Mouse (Mus musculus): ENCODE measurements around the gene Bdp1. TPM values are rescaled to one million over a fixed set of nuclear protein-coding genes. Genes with fewer than 3 reads are reported as not detected.
"Not testable (repeated sequence)": the region's sequence is repeated elsewhere in the genome, so short reads cannot be mapped to it uniquely, and the experiment has no call there.

Bdp1 gene
- polyA plus RNA-seq, 1 experiment from 2014 or later, result 34.5 TPM

DNA sequence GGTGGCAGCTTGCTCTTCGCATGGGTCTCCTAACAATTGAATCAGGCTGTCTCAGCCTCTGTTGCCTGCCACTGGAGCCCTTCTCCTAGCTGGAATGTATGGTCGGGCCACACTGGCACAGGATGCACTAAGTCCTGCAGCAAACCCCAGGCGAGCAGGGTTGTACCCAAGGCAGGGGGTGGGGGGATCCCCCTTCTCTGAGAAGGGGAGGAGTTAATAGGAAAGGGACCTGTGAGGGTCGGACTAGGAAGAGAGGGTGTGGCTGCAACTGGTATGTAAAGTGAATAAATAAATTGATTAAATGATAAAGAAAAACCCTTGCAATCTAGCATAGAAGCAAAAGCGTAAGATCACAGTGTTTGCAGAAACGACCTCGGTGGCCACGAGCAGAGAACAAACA lies 32.4 kb downstream of the Bdp1 start:
- H3K4me3 ChIP-seq, result no peak overlapping the region
- H3K27ac ChIP-seq, result no peak overlapping the region
- ATAC-seq, result no peak
- no peaks in the 10 kb centered on the region for H3K27me3 ChIP-seq
- H3K4me1 ChIP-seq, result no peaks in the 10 kb centered on the region
- peaks cover 76% of the 10 kb centered on the region for H3K36me3 ChIP-seq (ENCODE audit: poor library complexity, severe bottlenecking)
- H3K9ac ChIP-seq, result no peak overlapping the region
- no peak overlapping the region for H3K4me2 ChIP-seq
- WGBS, result 90% methylated on average over 8 of the region's 8 CpGs
- H3K9me3 ChIP-seq (replicated peaks), result no peaks in the 10 kb centered on the region

DNA sequence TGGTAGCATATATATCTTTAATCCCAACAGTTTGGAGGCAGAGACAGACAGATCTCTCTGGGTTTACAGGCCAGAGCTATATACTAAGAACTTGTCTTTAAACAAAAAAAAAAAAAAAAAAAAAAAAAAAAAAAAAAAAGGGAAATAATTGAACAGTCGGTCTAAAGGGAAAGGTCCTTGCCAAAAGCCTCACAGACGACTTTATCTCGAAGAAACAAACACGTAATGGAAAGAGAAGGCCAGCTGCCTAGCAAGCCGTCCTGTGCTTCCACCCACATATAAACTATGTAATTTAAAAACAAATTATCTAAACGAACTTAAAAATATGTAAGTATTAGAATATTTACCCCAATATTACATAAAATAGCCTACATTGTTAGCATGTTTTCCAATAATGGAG lies 36.0 kb downstream of the Bdp1 start:
- 87% methylated on average over 6 of the region's 6 CpGs for WGBS
- no peak for ATAC-seq
- no peak overlapping the region for H3K27ac ChIP-seq
- H3K9ac ChIP-seq, result no peak overlapping the region
- H3K4me2 ChIP-seq, result no peak overlapping the region
- H3K4me3 ChIP-seq, result no peak overlapping the region
- no peaks in the 10 kb centered on the region for H3K4me1 ChIP-seq
- no peaks in the 10 kb centered on the region for H3K9me3 ChIP-seq (replicated peaks)
- peaks cover 72% of the 10 kb centered on the region for H3K36me3 ChIP-seq (ENCODE audit: poor library complexity, severe bottlenecking)
- no peaks in the 10 kb centered on the region for H3K27me3 ChIP-seq

DNA sequence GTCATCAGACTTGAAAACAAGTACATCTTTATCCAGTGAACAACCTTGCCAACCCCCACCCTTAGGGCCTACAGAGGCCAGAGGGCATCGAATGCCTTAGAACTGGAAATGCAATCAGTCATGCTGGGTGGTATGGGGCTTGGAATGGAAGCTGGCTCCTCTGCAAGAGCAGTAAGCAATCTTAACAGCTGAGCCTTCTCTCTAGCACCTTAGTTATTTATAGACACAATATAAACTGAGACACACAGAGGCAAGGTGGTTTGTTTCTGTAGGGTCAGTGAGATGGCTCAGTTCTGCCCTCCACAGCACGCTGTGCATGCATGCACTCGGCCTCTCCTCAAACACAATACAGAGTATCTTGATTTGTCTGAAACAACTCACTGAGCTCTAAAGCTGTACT lies 39.9 kb downstream of the Bdp1 start:
- Histone ChIP-seq H3K36me3 (ENCODE audit: poor library complexity, severe bottlenecking) (peaks cover 78% of the 10 kb centered on the region), H3K27ac (no peak overlapping the region), H3K4me3 (no peak overlapping the region), H3K4me2 (no peak overlapping the region), H3K9me3 (replicated peaks) (no peaks in the 10 kb centered on the region), H3K4me1 (no peaks in the 10 kb centered on the region), H3K27me3 (no peaks in the 10 kb centered on the region), H3K9ac (no peak overlapping the region)
- WGBS, result 97% methylated on average over 3 of the region's 3 CpGs
- no peak for ATAC-seq

DNA sequence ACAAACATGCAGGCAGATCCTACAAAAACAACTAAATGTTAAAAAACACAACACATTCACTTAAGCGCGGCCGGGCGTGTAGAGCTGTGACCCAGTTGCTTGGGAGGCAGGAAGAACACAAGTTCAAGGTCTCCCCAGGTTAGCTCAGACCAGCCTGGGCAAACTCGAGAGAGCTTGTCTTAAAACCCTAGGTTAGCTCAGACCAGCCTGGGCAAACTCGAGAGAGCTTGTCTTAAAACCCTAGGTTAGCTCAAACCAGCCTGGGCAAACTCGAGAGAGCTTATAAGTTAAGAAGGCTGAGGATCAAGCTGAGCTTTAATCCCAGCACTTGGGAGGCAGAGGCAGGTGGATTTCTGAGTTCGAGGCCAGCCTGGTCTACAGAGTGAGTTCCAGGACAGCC lies 46.1 kb downstream of the Bdp1 start:
- not testable (repeated sequence) for H3K4me1 ChIP-seq; H3K27me3 ChIP-seq; H3K9me3 ChIP-seq (replicated peaks); H3K9ac ChIP-seq; H3K4me3 ChIP-seq; H3K4me2 ChIP-seq; H3K27ac ChIP-seq; ATAC-seq
- 95% methylated on average over 8 of the region's 8 CpGs for WGBS
- H3K36me3 ChIP-seq (ENCODE audit: poor library complexity, severe bottlenecking), result peaks cover 85% of the 10 kb centered on the region

DNA sequence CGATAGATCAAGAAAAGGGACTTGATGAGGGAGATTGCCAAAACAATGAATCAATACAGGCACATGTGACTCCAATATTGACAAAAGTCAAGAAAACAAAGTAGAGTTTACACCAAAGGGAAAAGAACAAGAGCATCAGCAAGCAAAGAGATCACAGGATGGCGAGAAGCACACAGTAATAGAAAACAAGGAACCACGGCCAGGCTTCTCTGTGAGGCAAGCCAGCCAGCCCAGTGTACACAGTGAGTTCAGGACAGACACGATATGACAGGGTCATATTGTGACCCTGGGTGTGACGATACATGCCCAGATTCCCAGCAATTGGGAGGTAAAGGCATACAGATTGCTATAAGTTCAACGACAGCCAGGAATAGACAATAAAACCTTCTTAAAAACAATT lies 77.9 kb downstream of the Bdp1 start:
- ATAC-seq, result no peak
- no peak overlapping the region for H3K4me3 ChIP-seq
- peaks cover 72% of the 10 kb centered on the region for H3K36me3 ChIP-seq (ENCODE audit: poor library complexity, severe bottlenecking)
- H3K4me1 ChIP-seq, result no peaks in the 10 kb centered on the region
- no peak overlapping the region for H3K27ac ChIP-seq
- no peak overlapping the region for H3K9ac ChIP-seq
- no peaks in the 10 kb centered on the region for H3K27me3 ChIP-seq
- 92% methylated on average over 6 of the region's 6 CpGs for WGBS
- no peaks in the 10 kb centered on the region for H3K9me3 ChIP-seq (replicated peaks)
- no peak overlapping the region for H3K4me2 ChIP-seq

DNA sequence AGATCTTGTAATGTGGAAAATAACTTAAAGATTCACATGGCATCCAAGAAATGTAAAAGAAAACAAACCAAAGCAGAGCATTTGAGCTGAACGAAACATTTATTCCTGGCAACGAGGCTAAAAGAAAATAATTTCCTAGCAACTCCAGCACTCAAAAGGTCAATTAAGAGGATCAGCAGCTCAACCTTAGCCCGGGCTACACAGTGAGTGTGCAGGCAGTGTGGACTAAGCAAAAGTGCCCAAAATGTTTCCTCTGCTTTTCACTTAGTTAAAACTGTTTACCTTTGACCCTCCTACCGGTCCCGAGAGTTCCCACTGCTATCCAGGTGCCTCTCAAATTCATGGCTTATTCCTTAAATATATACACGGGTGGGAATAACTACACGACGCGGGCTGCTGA lies 87.0 kb downstream of the Bdp1 start:
- no peak overlapping the region for H3K27ac ChIP-seq
- no peaks in the 10 kb centered on the region for H3K9me3 ChIP-seq (replicated peaks)
- H3K4me3 ChIP-seq, result no peak overlapping the region
- peaks cover 12% of the 10 kb centered on the region for H3K36me3 ChIP-seq (ENCODE audit: poor library complexity, severe bottlenecking)
- no peak overlapping the region for H3K9ac ChIP-seq
- no peaks in the 10 kb centered on the region for H3K27me3 ChIP-seq
- H3K4me1 ChIP-seq, result peaks cover 24% of the 10 kb centered on the region
- no peak for ATAC-seq
- WGBS, result 92% methylated on average over 9 of the region's 9 CpGs
- no peak overlapping the region for H3K4me2 ChIP-seq

DNA sequence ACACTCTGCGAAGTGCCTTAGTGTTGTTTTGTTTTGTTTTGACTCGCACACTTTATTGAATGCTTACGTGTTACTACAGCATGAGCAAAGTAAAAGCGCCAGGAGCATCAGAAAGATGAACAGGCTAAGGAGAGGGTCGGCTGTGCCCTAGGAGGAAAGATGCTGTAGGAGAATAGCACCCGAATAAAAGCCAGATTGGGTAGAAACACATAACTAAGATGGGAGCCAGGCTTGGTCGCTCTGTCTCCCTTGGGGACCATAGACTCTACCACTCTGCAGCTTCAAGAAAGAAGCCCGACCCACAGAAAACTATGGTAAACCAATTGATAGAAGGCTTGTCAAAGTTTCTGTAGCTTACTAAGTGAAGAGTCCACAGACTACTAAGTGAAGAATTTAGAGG lies 87.9 kb downstream of the Bdp1 start:
- peak overlapping the region; percentile 83 for H3K9ac ChIP-seq
- H3K4me3 ChIP-seq, result peak overlapping the region; percentile 74
- H3K4me1 ChIP-seq, result peaks cover 24% of the 10 kb centered on the region
- H3K27ac ChIP-seq, result peak overlapping the region; percentile 67; the same call in 1 of the 2 replicates
- H3K9me3 ChIP-seq (replicated peaks), result no peaks in the 10 kb centered on the region
- peaks cover 9% of the 10 kb centered on the region for H3K36me3 ChIP-seq (ENCODE audit: poor library complexity, severe bottlenecking)
- peak overlapping the region; percentile 89 for H3K4me2 ChIP-seq
- WGBS, result 10% methylated on average over 8 of the region's 8 CpGs
- H3K27me3 ChIP-seq, result no peaks in the 10 kb centered on the region
- no peak; the same call in none of the 2 replicates for ATAC-seq

DNA sequence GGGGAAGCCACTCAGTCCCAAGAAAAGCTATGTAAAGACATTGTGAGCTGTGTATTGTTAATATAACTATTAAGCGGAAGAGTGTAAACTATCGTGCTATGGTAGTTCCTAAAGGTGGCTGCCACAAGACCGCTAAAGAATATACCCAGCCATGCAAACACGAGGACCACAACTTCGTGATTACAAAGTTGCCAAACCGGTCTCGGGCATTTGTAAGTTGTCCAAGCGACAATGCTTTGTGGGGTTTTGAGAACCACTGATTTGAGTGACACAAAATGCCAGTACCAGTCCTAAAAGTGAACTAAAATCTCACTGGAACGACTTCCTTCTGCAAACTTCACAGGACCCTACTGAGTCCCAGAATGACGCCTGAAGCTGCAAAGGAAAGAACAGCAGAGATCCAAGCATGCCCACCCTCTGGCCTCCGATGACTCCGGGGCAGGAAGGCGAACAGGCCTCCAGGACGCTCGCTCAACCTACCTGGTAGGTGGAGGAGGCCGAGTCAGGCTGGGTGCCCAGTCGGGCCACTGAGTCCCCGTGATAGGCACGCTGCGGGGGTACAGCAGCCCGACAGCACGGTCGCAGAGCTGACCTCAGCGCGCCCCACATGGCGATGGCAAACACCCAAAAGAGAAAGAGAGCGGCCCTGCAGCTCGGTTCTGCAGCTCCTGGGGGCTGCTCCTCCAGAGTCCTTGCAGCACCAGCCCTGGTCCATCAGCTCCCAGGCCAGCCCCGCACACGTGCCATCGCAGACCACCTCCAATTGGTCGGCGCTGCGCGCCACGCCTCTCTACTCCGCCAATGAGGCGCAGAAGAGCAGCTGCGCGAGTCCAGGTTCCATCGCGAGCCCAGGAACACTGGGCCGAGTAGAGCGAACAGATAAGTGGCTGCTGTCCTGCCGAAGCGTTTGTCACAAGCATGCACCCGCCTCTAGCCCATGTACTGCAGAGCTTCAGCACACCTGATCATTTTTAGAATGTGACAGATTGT lies 88.7 kb downstream of the Bdp1 start, which contains the start of gene Mccc2:
Gene Mccc2 (minus strand): TSS at position 734 of the 990 bp plus-strand sequence.
- Histone ChIP-seq H3K36me3 (ENCODE audit: poor library complexity, severe bottlenecking) (peaks cover 5% of the 10 kb centered on the region), H3K4me1 (peaks cover 24% of the 10 kb centered on the region), H3K9me3 (replicated peaks) (no peaks in the 10 kb centered on the region), H3K9ac (peak within 1 kb of the TSS; percentile 83), H3K27ac (peak within 1 kb of the TSS; percentile 67; the same call in 1 of the 2 replicates), H3K4me3 (peak within 1 kb of the TSS; percentile 74), H3K27me3 (no peaks in the 10 kb centered on the region), H3K4me2 (peak within 1 kb of the TSS; percentile 89)
- WGBS, result 4% methylated on average over 47 of the region's 47 CpGs
- peak; percentile 100 for ATAC-seq

DNA sequence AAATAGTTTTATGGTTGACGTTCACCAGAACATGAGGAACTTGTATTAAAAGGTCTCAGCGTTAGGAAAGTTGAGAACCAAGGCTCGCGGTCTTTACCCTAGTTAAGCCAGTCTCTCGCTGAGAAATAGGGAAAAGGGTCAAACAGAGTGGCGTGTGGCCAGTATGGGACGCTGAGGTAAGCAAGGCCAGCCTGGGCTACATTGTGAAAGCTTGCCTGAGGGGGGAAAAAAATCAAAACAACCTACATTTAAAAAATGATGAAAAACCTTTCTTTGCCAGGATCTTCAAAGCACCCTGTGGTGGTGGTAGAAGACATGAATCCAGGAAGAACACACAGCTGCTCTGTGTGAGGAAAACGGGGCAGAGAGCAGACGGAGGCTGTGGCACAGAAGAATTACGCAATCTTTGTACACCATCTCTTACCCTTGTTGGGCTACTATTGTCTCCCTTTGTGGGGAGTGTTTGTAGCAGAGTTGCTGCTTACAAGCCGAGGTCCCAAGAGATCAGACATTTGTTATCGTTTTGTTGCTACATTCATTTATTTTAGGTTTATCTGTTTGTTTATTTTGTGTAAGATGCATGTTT lies 97.9 kb downstream of the Bdp1 start:
- no peak for ATAC-seq
- 91% methylated on average over 12 of the region's 12 CpGs for WGBS
- Histone ChIP-seq H3K9me3 (replicated peaks) (no peaks in the 10 kb centered on the region), H3K4me1 (no peaks in the 10 kb centered on the region), H3K27ac (no peak overlapping the region), H3K36me3 (ENCODE audit: poor library complexity, severe bottlenecking) (no peaks in the 10 kb centered on the region), H3K9ac (no peak overlapping the region), H3K4me2 (no peak overlapping the region), H3K27me3 (no peaks in the 10 kb centered on the region), H3K4me3 (no peak overlapping the region)

DNA sequence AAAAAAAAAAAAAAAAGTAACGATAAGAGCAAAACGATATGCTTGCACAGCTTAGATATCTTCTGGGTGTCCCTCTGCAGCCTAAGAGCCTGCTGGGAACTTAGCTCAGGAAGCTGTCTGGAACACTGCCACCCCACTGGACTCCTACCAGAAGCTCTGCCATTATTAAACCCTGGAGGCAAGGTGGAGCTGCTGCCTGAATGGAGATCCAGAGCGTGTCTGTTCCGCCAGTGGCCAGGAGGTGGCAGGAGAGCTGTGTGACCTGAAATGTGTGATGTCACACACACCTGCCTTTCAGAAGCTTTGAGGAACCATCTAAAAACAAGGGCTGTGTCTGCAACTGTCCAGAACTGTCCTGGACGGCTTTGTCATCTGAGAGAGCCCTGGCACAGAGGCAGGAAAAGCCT lies 102.1 kb downstream of the Bdp1 start:
- Histone ChIP-seq H3K27ac (no peak overlapping the region), H3K9me3 (replicated peaks) (no peaks in the 10 kb centered on the region), H3K36me3 (ENCODE audit: poor library complexity, severe bottlenecking) (no peaks in the 10 kb centered on the region), H3K4me1 (no peaks in the 10 kb centered on the region), H3K4me3 (no peak overlapping the region), H3K27me3 (no peaks in the 10 kb centered on the region), H3K4me2 (no peak overlapping the region), H3K9ac (no peak overlapping the region)
- WGBS, result 35% methylated on average over 5 of the region's 5 CpGs
- peak; percentile 61 for ATAC-seq

DNA sequence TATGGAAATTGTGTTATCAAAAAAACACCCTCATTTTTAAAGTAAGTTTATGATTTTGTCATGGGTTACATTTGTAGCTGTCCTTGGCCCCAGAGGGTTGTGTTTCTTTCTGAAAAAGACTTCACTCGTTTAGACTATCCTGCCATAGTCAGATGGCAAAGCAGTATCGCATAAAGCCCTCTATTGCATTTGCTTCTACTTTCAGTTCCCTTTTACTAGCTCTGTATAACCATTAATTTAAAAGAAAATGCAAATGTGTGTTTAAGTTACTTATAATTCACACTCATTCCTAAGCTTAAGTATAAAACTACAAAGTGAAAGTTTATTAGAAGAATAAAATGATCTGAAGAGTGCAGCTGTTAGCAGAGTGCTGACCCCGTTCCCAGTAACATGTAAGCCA lies 104.8 kb downstream of the Bdp1 start:
- H3K27me3 ChIP-seq, result no peaks in the 10 kb centered on the region
- H3K36me3 ChIP-seq (ENCODE audit: poor library complexity, severe bottlenecking), result no peaks in the 10 kb centered on the region
- no peak for ATAC-seq
- H3K9ac ChIP-seq, result no peak overlapping the region
- 92% methylated on average over 3 of the region's 3 CpGs for WGBS
- no peak overlapping the region for H3K27ac ChIP-seq
- H3K4me2 ChIP-seq, result no peak overlapping the region
- no peaks in the 10 kb centered on the region for H3K4me1 ChIP-seq
- H3K9me3 ChIP-seq (replicated peaks), result no peaks in the 10 kb centered on the region
- no peak overlapping the region for H3K4me3 ChIP-seq

DNA sequence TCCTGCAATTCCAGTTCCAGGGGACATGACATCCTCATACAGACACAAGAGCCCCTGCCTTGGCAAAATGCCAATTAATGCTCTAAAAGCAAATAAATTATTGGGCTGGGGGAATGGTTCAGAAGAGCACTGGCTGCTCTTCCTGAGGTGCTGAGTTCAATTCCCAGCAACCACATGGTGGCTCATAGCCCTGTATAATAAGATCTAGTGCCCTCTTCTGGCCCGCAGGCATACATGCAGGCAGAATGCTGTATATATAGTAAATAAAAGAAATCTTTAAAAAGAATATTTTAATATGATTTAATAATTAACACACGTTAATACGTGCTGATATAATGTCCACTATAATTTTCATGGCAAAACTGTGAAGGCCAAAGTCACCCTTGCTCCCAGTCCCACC lies 105.8 kb downstream of the Bdp1 start:
- no peaks in the 10 kb centered on the region for H3K27me3 ChIP-seq
- no peak overlapping the region for H3K9ac ChIP-seq
- WGBS, result 80% methylated on average over 3 of the region's 3 CpGs
- H3K27ac ChIP-seq, result no peak overlapping the region
- no peak overlapping the region for H3K4me2 ChIP-seq
- H3K4me3 ChIP-seq, result no peak overlapping the region
- no peaks in the 10 kb centered on the region for H3K36me3 ChIP-seq (ENCODE audit: poor library complexity, severe bottlenecking)
- ATAC-seq, result no peak
- no peaks in the 10 kb centered on the region for H3K9me3 ChIP-seq (replicated peaks)
- H3K4me1 ChIP-seq, result no peaks in the 10 kb centered on the region

Data from forebrain, embryonic 13.5 days (tissue).